Mouse (Mus musculus) olfactory bulb, adult 2 months (tissue): ENCODE measurements around the gene Gjc3. TPM values are rescaled to one million over a fixed set of nuclear protein-coding genes. Genes with fewer than 3 reads are reported as not detected.

ENCODE experiments used
- H3K27ac ChIP-seq: fragments of 200-500 bp; 2 replicates; pipeline ENCODE4 v1.5.1; 2012; ENCODE audit warnings: low read depth, low read length; ENCODE audit not compliant: insufficient read depth
- H3K4me1 ChIP-seq: fragments of 200-500 bp; 2 replicates; pipeline ENCODE4 v1.6.1; 2012; ENCODE audit warnings: low read length; ENCODE audit not compliant: control insufficient read depth, insufficient read depth
- H3K4me3 ChIP-seq: fragments of 200-500 bp; 2 replicates; pipeline ENCODE4 v1.5.1; 2012; ENCODE audit warnings: mild to moderate bottlenecking, low read depth, low read length, moderate library complexity; ENCODE audit not compliant: insufficient read depth
- CTCF ChIP-seq: fragments of 200-500 bp; IDR thresholded peaks from 2 replicates; pipeline ENCODE4 v1.5.1; 2012; ENCODE audit warnings: low read depth, mild to moderate bottlenecking, low read length, moderate library complexity; ENCODE audit not compliant: insufficient read depth
- POLR2A ChIP-seq: fragments of 200-500 bp; IDR thresholded peaks from 2 replicates; pipeline ENCODE4 v1.6.1; 2012; ENCODE audit warnings: mild to moderate bottlenecking, low read depth, low read length, moderate library complexity; ENCODE audit not compliant: insufficient read depth
- WGBS: fragments of 180-500 bp; shearing (Covaris S2); methylation state at CpG from one replicate; pipeline ENCODE4 v1.1.7; 2018; 5-methylcytosine and 5-hydroxymethylcytosine counted together
- polyA plus RNA-seq: library from polyadenylated mRNA; stranded (reverse); fragments of >200 nt; gene quantifications from 2 replicates; pipeline ENCODE4 v1.2.4, GENCODE M21; 2012; ENCODE audit warnings: low replicate concordance; ENCODE audit not compliant: missing spikeins, insufficient read depth, insufficient read length

Gjc3 gene
- polyA plus RNA-seq, 1 experiment = not detected

DNA sequence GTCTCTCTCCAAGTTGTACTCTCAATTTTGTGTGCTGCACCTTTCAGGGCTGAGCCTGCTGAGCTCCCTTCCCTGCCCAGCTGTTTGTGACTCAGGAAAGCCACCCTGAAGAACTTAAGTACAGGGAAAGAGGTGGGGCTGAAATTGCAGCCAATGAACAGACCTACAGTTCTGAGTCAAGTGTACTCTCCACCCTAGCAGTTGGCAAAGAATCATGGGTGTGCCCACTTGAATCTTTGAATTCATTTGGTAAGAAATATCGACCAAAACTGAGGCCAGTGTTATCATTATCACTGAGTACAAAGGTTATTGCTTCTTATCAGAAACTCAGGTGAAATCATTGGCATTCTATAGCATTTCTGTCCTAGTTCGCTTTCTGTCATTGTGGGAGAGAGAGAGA is 41.4 kb downstream of the Gjc3 start, which contains the start of gene Cyp3a13:
Gene Cyp3a13, minus strand, starts transcription at position 88 of the 400 bp plus-strand sequence.
- Histone ChIP-seq H3K4me1 (no peaks in the 10 kb centered on the region), H3K4me3 (no peak within 1 kb of the TSS), H3K27ac (no peak within 1 kb of the TSS)
- no peak for TF ChIP-seq POLR2A
- TF ChIP-seq CTCF = no peak
- WGBS = 55% methylated on average over 2 of the region's 2 CpGs

DNA sequence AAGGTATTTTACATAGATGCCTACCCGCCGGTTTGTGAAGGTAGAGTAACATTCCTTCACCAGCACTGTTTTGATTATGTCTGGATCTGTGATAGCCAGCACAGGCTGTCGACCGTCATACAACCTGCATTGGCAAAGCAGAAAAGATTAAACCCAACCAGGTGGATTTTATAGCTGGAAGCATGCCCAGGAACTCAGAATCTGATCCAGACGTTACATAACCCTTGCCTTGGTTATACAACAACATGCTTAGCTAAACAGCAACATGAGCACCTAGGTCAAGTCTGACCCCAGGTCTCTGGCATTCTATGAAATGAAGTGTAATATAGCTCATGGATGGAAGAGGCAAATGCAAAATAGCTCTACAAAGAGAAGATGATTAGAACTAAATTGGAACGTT is 47.3 kb downstream of the Gjc3 start:
- no peak overlapping the region for H3K4me3 ChIP-seq
- no peak overlapping the region for H3K27ac ChIP-seq
- no peak for TF ChIP-seq CTCF
- TF ChIP-seq POLR2A = no peak
- WGBS = 76% methylated on average over 6 of the region's 6 CpGs
- no peaks in the 10 kb centered on the region for H3K4me1 ChIP-seq

DNA sequence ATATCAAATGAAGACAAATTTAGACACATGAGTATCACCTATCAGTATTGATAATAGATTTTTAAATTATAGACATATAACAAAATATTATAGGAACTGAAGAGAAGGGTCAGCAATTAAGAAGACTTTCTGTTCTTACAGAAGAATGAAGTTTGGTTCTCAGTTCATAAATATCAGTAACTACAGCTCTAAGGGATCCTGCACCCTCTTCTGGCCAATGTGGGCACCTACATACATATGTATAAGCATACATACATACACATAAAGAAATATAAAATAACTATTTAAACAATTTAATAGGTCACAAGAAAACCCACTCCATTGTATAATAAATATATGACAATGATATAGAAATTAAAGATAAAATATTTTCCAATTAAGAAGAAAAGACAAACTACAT is 48.4 kb downstream of the Gjc3 start:
- no peaks in the 10 kb centered on the region for H3K4me1 ChIP-seq
- no peak overlapping the region for H3K4me3 ChIP-seq
- H3K27ac ChIP-seq = no peak overlapping the region
- TF ChIP-seq CTCF (no peak), POLR2A (no peak)

DNA sequence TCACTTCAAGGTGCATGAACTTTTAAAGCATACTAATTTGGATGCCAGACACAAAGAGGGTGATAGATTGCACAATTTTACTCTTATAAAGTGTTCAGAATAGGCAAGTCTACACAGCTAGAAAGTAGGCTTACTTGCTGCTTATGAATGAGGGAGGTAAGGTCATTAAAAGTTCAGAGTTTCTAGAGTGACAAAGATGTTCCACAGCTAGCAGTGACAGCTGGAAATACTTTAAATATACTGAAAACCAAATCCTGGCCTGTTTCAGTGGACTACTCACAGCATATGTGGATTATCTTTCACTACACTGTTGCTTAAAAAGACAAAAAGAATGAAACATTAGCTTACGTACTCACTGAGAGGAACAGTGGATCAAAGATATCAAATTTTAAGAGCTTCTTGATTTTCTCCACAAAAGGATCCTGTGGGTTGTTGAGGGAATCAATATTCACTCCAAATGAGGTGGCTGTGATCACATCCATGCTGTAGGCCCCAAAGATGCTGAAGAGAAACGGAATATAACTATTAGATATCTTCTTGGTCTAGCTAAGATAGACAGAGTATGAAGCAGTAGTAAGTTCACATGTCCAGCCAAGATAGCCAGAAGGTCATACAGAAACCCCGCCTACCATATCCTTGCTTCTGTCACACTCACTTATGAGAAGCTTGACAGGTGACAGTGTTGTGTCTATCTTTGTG is 53.2 kb downstream of the Gjc3 start:
- H3K4me1 ChIP-seq = no peaks in the 10 kb centered on the region
- 89% methylated on average over 3 of the region's 3 CpGs for WGBS
- TF ChIP-seq POLR2A = no peak
- no peak for TF ChIP-seq CTCF
- H3K27ac ChIP-seq = no peak overlapping the region
- H3K4me3 ChIP-seq = no peak overlapping the region

Other genes with a start within 250 kb of the Gjc3 start
- gene Nyap1, start 221.5 kb downstream of the Gjc3 start, polyA plus RNA-seq = not detected in 2 replicates
- 483 TPM in 1 of 2 replicates, not detected in the other for gene Tsc22d4, start 217.4 kb downstream of the Gjc3 start, polyA plus RNA-seq
- not detected in 2 replicates for gene Ppp1r35, start 184.2 kb downstream of the Gjc3 start, polyA plus RNA-seq
- not detected in 2 replicates for gene Mepce, start 175.4 kb downstream of the Gjc3 start, polyA plus RNA-seq
- gene Zcwpw1, start 175.3 kb downstream of the Gjc3 start, polyA plus RNA-seq = not detected in 2 replicates
- gene Pilra, start 126.8 kb downstream of the Gjc3 start, polyA plus RNA-seq = not detected in 2 replicates
- not detected in 2 replicates for gene Pilrb1, start 105.0 kb downstream of the Gjc3 start, polyA plus RNA-seq
- gene Pilrb2, start 91.3 kb downstream of the Gjc3 start, polyA plus RNA-seq = not detected in 2 replicates
- not detected in 2 replicates for gene Cyp3a13, start 41.5 kb downstream of the Gjc3 start, polyA plus RNA-seq
- not detected in 2 replicates for gene Azgp1, start 18.4 kb upstream of the Gjc3 start, polyA plus RNA-seq
- gene Smok3a, start 58.2 kb upstream of the Gjc3 start, polyA plus RNA-seq = not detected in 2 replicates
- gene Smok3b, start 58.3 kb upstream of the Gjc3 start, polyA plus RNA-seq = not detected in 2 replicates
- gene Smok3c, start 90.1 kb upstream of the Gjc3 start, polyA plus RNA-seq = not detected in 2 replicates
- not detected in 2 replicates for gene Zkscan1, start 122.0 kb upstream of the Gjc3 start, polyA plus RNA-seq
- gene Zscan21, start 153.8 kb upstream of the Gjc3 start, polyA plus RNA-seq = not detected in 2 replicates
- gene Zfp113, start 192.6 kb upstream of the Gjc3 start, polyA plus RNA-seq = not detected in 2 replicates
- gene Cops6, start 198.0 kb upstream of the Gjc3 start, polyA plus RNA-seq = not detected in 2 replicates
- not detected in 2 replicates for gene Ap4m1, start 208.9 kb upstream of the Gjc3 start, polyA plus RNA-seq
- not detected in 2 replicates for gene Mcm7, start 209.3 kb upstream of the Gjc3 start, polyA plus RNA-seq
- gene Taf6, start 224.4 kb upstream of the Gjc3 start, polyA plus RNA-seq = not detected in 2 replicates
- 309 TPM in 1 of 2 replicates, not detected in the other for gene Cnpy4, start 224.4 kb upstream of the Gjc3 start, polyA plus RNA-seq
- not detected in 2 replicates for gene Mblac1, start 231.2 kb upstream of the Gjc3 start, polyA plus RNA-seq